In the genomic region with DNA sequence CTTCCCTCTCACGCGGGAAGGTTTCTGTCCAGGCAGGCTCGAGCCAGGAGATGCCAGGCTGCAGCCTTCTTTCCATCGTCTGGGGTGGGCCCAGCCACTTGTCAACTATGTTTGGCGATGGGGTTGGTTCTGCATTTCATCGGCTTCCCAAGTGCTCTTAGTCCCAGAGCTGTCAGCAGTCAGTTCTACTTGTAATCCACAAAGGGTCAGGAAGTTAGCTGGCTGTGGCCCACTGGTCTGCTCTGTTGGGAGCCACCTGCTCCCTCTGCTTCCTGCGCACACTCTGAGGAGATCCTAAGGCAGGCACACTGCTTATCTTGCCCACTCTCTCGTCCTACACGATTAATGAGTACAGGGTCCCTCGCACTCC, we compare ENCODE assay signal across 8 mouse cellular contexts. TPM values are rescaled to one million over a fixed set of nuclear protein-coding genes. Genes with fewer than 3 reads are reported as not detected.
DNase-seq lines count a peak whose midpoint lies in the region; ATAC-seq lines count a peak whose summit lies in the region.

No protein-coding gene starts in this region.

- peak overlapping the region; percentile 82 for H3K9ac ChIP-seq in heart, embryonic 15.5 days
- peak overlapping the region; percentile 91 for H3K9ac ChIP-seq in heart, embryonic 16.5 days (ENCODE audit: low read length)

- no peaks in the 10 kb centered on the region for H3K27me3 ChIP-seq in heart, embryonic 15.5 days
- H3K27me3 ChIP-seq in heart, embryonic 16.5 days (ENCODE audit: control insufficient read depth, insufficient read depth, low read length), result no peaks in the 10 kb centered on the region
- no peaks in the 10 kb centered on the region for H3K27me3 ChIP-seq in midbrain, embryonic 10.5 days (ENCODE audit: low read depth, poor library complexity, severe bottlenecking)

- H3K4me2 ChIP-seq in heart, embryonic 15.5 days, result peak overlapping the region; percentile 80
- H3K4me2 ChIP-seq in heart, embryonic 16.5 days (ENCODE audit: low read depth, low read length), result peak overlapping the region; percentile 79

- peak overlapping the region; percentile 98 for H3K27ac ChIP-seq in heart, embryonic 15.5 days
- peak overlapping the region; percentile 97 for H3K27ac ChIP-seq in heart, embryonic 16.5 days (ENCODE audit: low read length)
- peak overlapping the region; percentile 96 for H3K27ac ChIP-seq in midbrain, embryonic 10.5 days (replicated peaks)

- no peaks in the 10 kb centered on the region for H3K9me3 ChIP-seq in heart, embryonic 15.5 days (replicated peaks)
- no peaks in the 10 kb centered on the region for H3K9me3 ChIP-seq in heart, embryonic 16.5 days (replicated peaks; ENCODE audit: control insufficient read depth, low read length)
- H3K9me3 ChIP-seq in midbrain, embryonic 10.5 days (replicated peaks), result peaks cover 12% of the 10 kb centered on the region

- ATAC-seq in heart, embryonic 15.5 days (replicated peaks; ENCODE audit: insufficient number of reproducible peaks, insufficient read depth, low FRiP score, low read depth), result no peak; the same call in 1 of the 2 replicates
- ATAC-seq in heart, embryonic 16.5 days (replicated peaks; ENCODE audit: extremely low read depth, insufficient read depth, low FRiP score), result no peak; the same call in 1 of the 2 replicates
- ATAC-seq in inflammation-experienced regulatory T-cells, adult 6 months, result no peak

- DNase-seq in heart, postnatal 4 days, result no peak
- peak; percentile 37 for DNase-seq in MEL-GATA-1-ER (ENCODE audit: extremely low read depth, low read depth)
- DNase-seq in midbrain, embryonic 10.5 days (ENCODE audit: low spot score), result no peak
- no peak for DNase-seq in cerebellum, adult 8-10 months
- DNase-seq in ovary, postnatal 36 days (ENCODE audit: low spot score), result no peak

- peaks cover 16% of the 10 kb centered on the region for H3K4me1 ChIP-seq in heart, embryonic 15.5 days (replicated peaks)
- peaks cover 6% of the 10 kb centered on the region; the same call in 1 of the 2 replicates for H3K4me1 ChIP-seq in heart, embryonic 16.5 days (ENCODE audit: control insufficient read depth, insufficient read depth, low read length)
- peaks cover 22% of the 10 kb centered on the region for H3K4me1 ChIP-seq in midbrain, embryonic 10.5 days

- WGBS in heart, embryonic 15.5 days, result 4% methylated on average over 10 of the region's 10 CpGs
- WGBS in heart, embryonic 16.5 days, result 4% methylated on average over 10 of the region's 10 CpGs
- whole genome bisulfite sequencing in midbrain, embryonic 10.5 days, result 7% methylated on average over 10 of the region's 10 CpGs

- H3K4me3 ChIP-seq in heart, embryonic 15.5 days, result peak overlapping the region; percentile 74
- peak overlapping the region; percentile 87 for H3K4me3 ChIP-seq in heart, embryonic 16.5 days (ENCODE audit: low read length)
- H3K4me3 ChIP-seq in midbrain, embryonic 10.5 days, result peak overlapping the region; percentile 87

- H3K36me3 ChIP-seq in heart, embryonic 15.5 days, result no peaks in the 10 kb centered on the region
- no peaks in the 10 kb centered on the region for H3K36me3 ChIP-seq in heart, embryonic 16.5 days (ENCODE audit: control insufficient read depth, insufficient read depth)
- no peaks in the 10 kb centered on the region for H3K36me3 ChIP-seq in midbrain, embryonic 10.5 days

RNA-seq across cellular contexts. Expression of gene Fbxl4, which starts 0.6 kb away (rescaled TPM):
- 10.0 and 11.8 TPM in 2 replicates for polyA plus RNA-seq in heart, embryonic 15.5 days (2015; fragmentation: Nextera tagmentation; extraction: Ambion mirVana)
- 10 to 100 TPM; 14.8 to 15.6 TPM for total RNA-seq in heart, postnatal 4 days (2021)
- 11.9 and 12.6 TPM in 2 replicates for polyA plus RNA-seq in heart, embryonic 16.5 days (2015; fragmentation: Nextera tagmentation; extraction: Ambion mirVana)
- 6.2 and 8.6 TPM in 2 replicates for polyA plus RNA-seq in midbrain, embryonic 10.5 days (2016; fragmentation: Nextera tagmentation; extraction: Ambion mirVana)
- 10 to 100 TPM in 2 of 3 experiments, 1 to 10 TPM in 1; 7.9 to 17.9 (median 17.7) TPM for polyA plus RNA-seq in inflammation-experienced regulatory T-cells, adult 6 months (2017; shearing (Covaris generic))
